Mouse (Mus musculus) spleen, adult 2 months (tissue): ENCODE results near the gene Ctnna2.

ENCODE experiments used
- CTCF ChIP-seq: fragments of 200-500 bp; IDR thresholded peaks from 2 replicates; pipeline ENCODE4 v1.5.1; 2011; ENCODE audit warnings: mild to moderate bottlenecking, inconsistent platforms; ENCODE audit not compliant: insufficient read depth, insufficient read length, insufficient replicate concordance; ENCODE audit errors: extremely low read depth
- POLR2A ChIP-seq: fragments of 200-500 bp; IDR thresholded peaks from 2 replicates; pipeline ENCODE4 v1.6.1; 2011; ENCODE audit warnings: low read depth, low read length, inconsistent platforms

- no peak for TF ChIP-seq POLR2A
- no peak for TF ChIP-seq CTCF
Measured at GRCm38 (mm10) chr6:77604642-77605392, 374.7 kb downstream of the Ctnna2 start.
